Mouse (Mus musculus) urinary bladder, postnatal 36 days (tissue): ENCODE results near the gene Srrm4.
"Not testable (repeated sequence)": the region's sequence is repeated elsewhere in the genome, so short reads cannot be mapped to it uniquely, and the experiment has no call there.

Experiments
- DNase-seq, 2 experiments: peaks; one replicate each; pipeline ENCODE4 v3.0.0; 2022; ENCODE audit warnings: low spot score in 2 of 2, mixed read lengths in 1 of 2

The Srrm4 gene

GRCm38 (mm10) chr5:116443459-116443940 is 148.1 kb downstream of the Srrm4 start:
- no peak for DNase-seq

GRCm38 (mm10) chr5:116442697-116443458 is 148.7 kb downstream of the Srrm4 start:
- DNase-seq: no peak

- DNase-seq: no peak
These were observed 151.4 kb downstream of the Srrm4 start for GRCm38 (mm10) chr5:116440251-116440650.

- no peak for DNase-seq
These were observed 153.3 kb downstream of the Srrm4 start for GRCm38 (mm10) chr5:116438328-116438727.

- no peak for DNase-seq
These were observed 155.5 kb downstream of the Srrm4 start for GRCm38 (mm10) chr5:116436117-116436516.

- DNase-seq: no peak
These were observed 156.4 kb downstream of the Srrm4 start for GRCm38 (mm10) chr5:116434976-116435850.

- no peak for DNase-seq
These were observed 158.7 kb downstream of the Srrm4 start for GRCm38 (mm10) chr5:116432871-116433270.

- DNase-seq: no peak
These were observed 164.9 kb downstream of the Srrm4 start for GRCm38 (mm10) chr5:116426701-116427100.

GRCm38 (mm10) chr5:116425709-116426108 is 165.9 kb downstream of the Srrm4 start:
- not testable (repeated sequence) for DNase-seq

- DNase-seq: peak in 1 of 2 experiments; percentile 62
These were observed 166.3 kb downstream of the Srrm4 start for GRCm38 (mm10) chr5:116425273-116425672.

- no peak for DNase-seq
These were observed 167.9 kb downstream of the Srrm4 start for GRCm38 (mm10) chr5:116423746-116424145.

GRCm38 (mm10) chr5:116422699-116423201 is 168.9 kb downstream of the Srrm4 start, which contains the start of gene Hspb8:
Hspb8 (minus strand) TSS chr5:116422864.
- DNase-seq: peak; percentile 73 to 83

- no peak for DNase-seq
These were observed 169.7 kb downstream of the Srrm4 start for GRCm38 (mm10) chr5:116421791-116422481.

- DNase-seq: peak; percentile 55 to 67
These were observed 170.8 kb downstream of the Srrm4 start for GRCm38 (mm10) chr5:116420759-116421225.

- DNase-seq: no peak
These were observed 171.4 kb downstream of the Srrm4 start for GRCm38 (mm10) chr5:116420213-116420612.

- DNase-seq: peak in 1 of 2 experiments; percentile 57
These were observed 172.1 kb downstream of the Srrm4 start for GRCm38 (mm10) chr5:116419322-116420045.

- no peak for DNase-seq
These were observed 175.4 kb downstream of the Srrm4 start for GRCm38 (mm10) chr5:116416208-116416607.

GRCm38 (mm10) chr5:116409689-116410590 is 181.7 kb downstream of the Srrm4 start:
- DNase-seq: no peak

GRCm38 (mm10) chr5:116408965-116409364 is 182.7 kb downstream of the Srrm4 start:
- DNase-seq: no peak

- peak in 1 of 2 experiments; percentile 44 for DNase-seq
These were observed 183.7 kb downstream of the Srrm4 start for GRCm38 (mm10) chr5:116407936-116408335.
